Mouse (Mus musculus) ES-Bruce4 (cell line): ENCODE data around the gene Asb2.

ENCODE experiments used
- CTCF ChIP-seq: IDR thresholded peaks from one replicate; pipeline ENCODE4 v1.8.1; 2011; ENCODE audit warnings: low read depth, low read length
- EP300 ChIP-seq: IDR thresholded peaks from 2 replicates; pipeline ENCODE4 v1.6.1; 2011; ENCODE audit warnings: low read depth, low read length; ENCODE audit not compliant: insufficient read depth
- POLR2A ChIP-seq: IDR thresholded peaks from one replicate; pipeline ENCODE4 v1.8.1; 2011; ENCODE audit warnings: low read length; ENCODE audit not compliant: insufficient read depth

- TF ChIP-seq POLR2A: no peak
- no peak for TF ChIP-seq CTCF
- TF ChIP-seq EP300: no peak
Measured at GRCm38 (mm10) chr12:103272176-103272575, 83.6 kb downstream of the Asb2 start.
